Mouse (Mus musculus) stomach, embryonic 16.5 days (tissue): ENCODE measurements around the gene Gm13694. TPM values are rescaled to one million over a fixed set of nuclear protein-coding genes. Genes with fewer than 3 reads are reported as not detected.
A peak's percentile ranks its signal among the peaks of the same experiment; 100 is the strongest.
"Not testable (repeated sequence)": the region's sequence is repeated elsewhere in the genome, so short reads cannot be mapped to it uniquely, and the experiment has no call there.

Experiments
- ATAC-seq: fragments of 200-750 bp; cut with Nextera tagmentation; 2 replicates; pipeline ENCODE4 v1.8.0; 2017; ENCODE audit warnings: moderate number of reproducible peaks, moderate TSS enrichment; ENCODE audit not compliant: insufficient read depth, low FRiP score
- H3K27ac ChIP-seq: fragments of 300-500 bp; sonication (generic); 2 replicates; pipeline ENCODE4 v1.5.1; 2014; ENCODE audit warnings: low read length
- H3K27me3 ChIP-seq: fragments of 300-500 bp; sonication (generic); 2 replicates; pipeline ENCODE4 v1.6.1; 2014; ENCODE audit warnings: low read length, control low read depth, mixed read lengths; ENCODE audit not compliant: control insufficient read depth, insufficient read depth
- H3K36me3 ChIP-seq: fragments of 300-500 bp; sonication (generic); 2 replicates; pipeline ENCODE4 v1.6.1; 2014; ENCODE audit warnings: low read length; ENCODE audit not compliant: control insufficient read depth, insufficient read depth
- H3K4me1 ChIP-seq: fragments of 300-500 bp; sonication (generic); 2 replicates; pipeline ENCODE4 v1.6.1; 2014; ENCODE audit warnings: low read length, control low read depth, mixed read lengths; ENCODE audit not compliant: control insufficient read depth, insufficient read depth
- H3K4me2 ChIP-seq: fragments of 300-500 bp; sonication (generic); 2 replicates; pipeline ENCODE4 v1.6.1; 2014; ENCODE audit warnings: low read depth, low read length, mixed read lengths
- H3K4me3 ChIP-seq: fragments of 300-500 bp; sonication (generic); replicated peaks from 2 replicates; pipeline ENCODE4 v1.5.1; 2014; ENCODE audit warnings: mild to moderate bottlenecking, low read length
- H3K9ac ChIP-seq: fragments of 300-500 bp; sonication (generic); 2 replicates; pipeline ENCODE4 v1.6.1; 2014; ENCODE audit warnings: low read length
- H3K9me3 ChIP-seq: fragments of 300-500 bp; sonication (generic); replicated peaks from 2 replicates; pipeline ENCODE4 v1.6.1; 2016; ENCODE audit warnings: low read length, control low read depth; ENCODE audit not compliant: control insufficient read depth
- WGBS: fragments of 180-500 bp; shearing (Covaris S2); extraction: QIAGEN DNeasy Blood & Tissue Kit; methylation state at CpG from one replicate; pipeline ENCODE4 v1.1.7; 2014; 5-methylcytosine and 5-hydroxymethylcytosine counted together
- polyA plus RNA-seq: library from polyadenylated mRNA; unstranded; fragments of >200 nt; fragmentation: Nextera tagmentation; extraction: Ambion mirVana; gene quantifications from 2 replicates; pipeline ENCODE4 v1.2.1, GENCODE M21; 2015

Gm13694 gene
- polyA plus RNA-seq, 1 experiment from 2014 or later: not detected

DNA sequence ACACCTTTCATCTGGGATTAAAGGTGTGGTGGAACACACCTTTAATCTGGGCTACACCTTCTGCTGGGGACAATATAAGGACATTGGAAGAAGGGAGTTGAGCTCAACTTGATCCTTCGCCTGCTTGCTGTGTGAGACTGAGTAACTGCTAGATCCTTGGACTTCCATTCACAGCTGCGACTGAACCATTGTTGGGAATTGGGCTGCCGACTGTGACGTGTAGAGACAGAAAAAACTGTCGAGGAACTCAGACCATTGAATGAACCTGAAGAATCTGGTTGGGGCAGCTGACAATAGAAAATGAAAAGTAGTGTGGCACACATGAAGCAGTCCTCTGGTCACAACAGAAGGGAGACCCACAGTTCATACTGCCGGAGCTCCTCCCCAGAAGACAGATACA is 5.7 kb downstream of the Gm13694 start, which contains the start of gene Gm13697:
Gm13697 (plus strand) TSS at position 301 of the 400 bp plus-strand sequence.
- not testable (repeated sequence) for H3K9ac ChIP-seq, H3K4me1 ChIP-seq, H3K4me2 ChIP-seq, ATAC-seq, H3K36me3 ChIP-seq, H3K9me3 ChIP-seq, H3K27ac ChIP-seq, H3K27me3 ChIP-seq, H3K4me3 ChIP-seq
- WGBS: no CpG with 5 or more reads among the region's 6 CpGs

DNA sequence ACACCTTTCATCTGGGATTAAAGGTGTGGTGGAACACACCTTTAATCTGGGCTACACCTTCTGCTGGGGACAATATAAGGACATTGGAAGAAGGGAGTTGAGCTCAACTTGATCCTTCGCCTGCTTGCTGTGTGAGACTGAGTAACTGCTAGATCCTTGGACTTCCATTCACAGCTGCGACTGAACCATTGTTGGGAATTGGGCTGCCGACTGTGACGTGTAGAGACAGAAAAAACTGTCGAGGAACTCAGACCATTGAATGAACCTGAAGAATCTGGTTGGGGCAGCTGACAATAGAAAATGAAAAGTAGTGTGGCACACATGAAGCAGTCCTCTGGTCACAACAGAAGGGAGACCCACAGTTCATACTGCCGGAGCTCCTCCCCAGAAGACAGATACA is 11.5 kb downstream of the Gm13694 start, which contains the start of gene Gm13691:
Gm13691 (plus strand) TSS at position 301 of the 400 bp plus-strand sequence.
- H3K27me3 ChIP-seq, H3K4me1 ChIP-seq, H3K4me3 ChIP-seq, H3K9me3 ChIP-seq, H3K9ac ChIP-seq, H3K27ac ChIP-seq, H3K36me3 ChIP-seq, H3K4me2 ChIP-seq, ATAC-seq: not testable (repeated sequence)
- WGBS: no CpG with 5 or more reads among the region's 6 CpGs

DNA sequence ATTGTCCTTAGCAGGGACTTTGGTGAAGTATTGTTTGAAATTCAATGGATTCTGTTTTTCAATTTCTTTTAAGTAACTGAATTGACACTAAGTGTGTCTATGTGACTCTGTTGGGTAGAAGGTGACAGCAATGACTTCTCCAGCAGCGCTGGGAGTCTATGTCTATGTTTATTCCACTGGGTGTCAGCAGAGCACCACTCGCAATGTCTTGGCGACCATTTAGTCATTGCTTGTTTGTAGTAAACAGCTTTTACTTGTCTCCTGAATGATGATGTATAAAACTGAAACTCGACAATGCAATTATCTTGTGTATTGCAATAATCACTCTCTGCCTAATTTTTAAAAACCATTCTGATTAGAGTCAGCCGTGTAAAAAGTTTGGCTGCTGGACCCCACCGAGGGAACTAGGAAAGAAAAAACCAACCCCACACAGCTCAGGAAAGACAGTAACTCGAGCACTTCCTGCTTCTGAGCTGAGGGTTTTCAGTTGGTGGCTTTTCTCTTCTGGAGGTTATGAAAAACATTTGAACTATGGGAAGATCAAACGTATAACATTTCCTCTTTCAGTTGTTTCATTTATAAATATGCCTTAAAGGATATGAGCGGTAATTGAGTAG is 15.0 kb downstream of the Gm13694 start:
- not testable (repeated sequence) for ATAC-seq, H3K9ac ChIP-seq, H3K9me3 ChIP-seq, H3K27ac ChIP-seq, H3K27me3 ChIP-seq, H3K4me1 ChIP-seq, H3K36me3 ChIP-seq, H3K4me3 ChIP-seq
- WGBS: 34% methylated on average over 7 of the region's 9 CpGs
- peak overlapping the region; percentile 29; the same call in 1 of the 2 replicates for H3K4me2 ChIP-seq

DNA sequence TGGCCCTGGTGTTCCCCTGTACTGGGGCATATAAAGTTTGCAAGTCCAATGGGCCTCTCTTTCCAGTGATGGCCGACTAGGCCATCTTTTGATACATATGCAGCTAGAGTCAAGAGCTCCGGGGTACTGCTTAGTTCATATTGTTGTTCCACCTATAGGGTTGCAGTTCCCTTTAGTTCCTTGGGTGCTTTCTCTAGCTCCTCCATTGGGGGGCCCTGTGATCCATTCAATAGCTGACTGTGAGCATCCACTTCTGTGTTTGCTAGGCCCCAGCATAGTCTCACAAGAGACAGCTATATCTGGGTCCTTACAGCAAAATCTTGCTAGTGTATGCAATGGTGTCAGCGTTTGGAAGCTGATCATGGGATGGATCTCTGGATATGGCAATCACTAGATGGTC is 15.8 kb downstream of the Gm13694 start:
- ATAC-seq, H3K27ac ChIP-seq, H3K27me3 ChIP-seq, H3K4me3 ChIP-seq, H3K9ac ChIP-seq, H3K4me1 ChIP-seq, H3K9me3 ChIP-seq, H3K4me2 ChIP-seq, H3K36me3 ChIP-seq: not testable (repeated sequence)
- no CpG with 5 or more reads among the region's 3 CpGs for WGBS

DNA sequence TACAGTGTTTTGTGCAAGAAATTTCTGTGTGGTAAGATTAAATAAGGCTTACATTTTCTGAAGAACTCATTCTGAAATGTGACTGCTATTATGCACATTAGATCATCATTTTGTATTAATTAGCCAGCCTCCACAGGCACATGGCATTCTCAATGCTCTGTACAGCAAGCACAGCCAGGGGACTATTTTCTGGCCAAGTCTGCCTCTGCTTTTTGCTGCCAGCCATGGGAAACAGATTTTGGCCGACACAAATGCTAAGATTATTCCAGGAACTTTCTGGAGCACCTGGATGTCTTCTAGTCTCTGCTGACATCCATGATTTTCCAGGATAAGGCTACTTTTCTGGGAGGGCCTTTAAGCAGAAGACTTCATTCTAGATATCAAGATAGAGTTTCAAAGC is 30.2 kb downstream of the Gm13694 start:
- Histone ChIP-seq H3K27me3 (no peaks in the 10 kb centered on the region), H3K9ac (no peak overlapping the region), H3K4me2 (no peak overlapping the region), H3K4me1 (no peaks in the 10 kb centered on the region), H3K36me3 (no peaks in the 10 kb centered on the region), H3K27ac (no peak overlapping the region), H3K4me3 (no peak overlapping the region), H3K9me3 (no peaks in the 10 kb centered on the region)
- WGBS: 33% methylated on average over 1 of the region's 1 CpGs
- no peak for ATAC-seq

DNA sequence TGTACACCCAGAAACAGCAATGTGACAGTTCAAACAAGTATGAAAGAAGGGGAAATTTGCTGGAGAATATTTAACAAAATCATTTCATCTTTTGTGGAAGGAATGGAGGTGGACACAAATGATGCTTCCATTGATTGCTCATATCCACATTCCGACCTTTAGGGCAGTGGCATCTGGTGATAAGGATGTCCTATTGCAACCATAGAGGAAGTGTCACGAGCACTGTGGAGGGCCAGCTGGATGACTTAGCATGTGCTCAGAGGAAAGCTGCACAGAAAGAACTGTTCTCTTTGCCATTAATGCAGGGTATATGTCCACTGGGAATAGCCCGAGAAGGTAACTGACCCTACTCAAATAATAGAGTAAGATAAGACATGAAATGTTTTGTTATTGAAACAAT is 31.1 kb downstream of the Gm13694 start:
- Histone ChIP-seq H3K4me3 (no peak overlapping the region), H3K4me1 (no peaks in the 10 kb centered on the region), H3K9ac (no peak overlapping the region), H3K9me3 (no peaks in the 10 kb centered on the region), H3K27ac (no peak overlapping the region), H3K27me3 (no peaks in the 10 kb centered on the region), H3K36me3 (no peaks in the 10 kb centered on the region), H3K4me2 (no peak overlapping the region)
- ATAC-seq: no peak
- 57% methylated on average over 3 of the region's 3 CpGs for WGBS

DNA sequence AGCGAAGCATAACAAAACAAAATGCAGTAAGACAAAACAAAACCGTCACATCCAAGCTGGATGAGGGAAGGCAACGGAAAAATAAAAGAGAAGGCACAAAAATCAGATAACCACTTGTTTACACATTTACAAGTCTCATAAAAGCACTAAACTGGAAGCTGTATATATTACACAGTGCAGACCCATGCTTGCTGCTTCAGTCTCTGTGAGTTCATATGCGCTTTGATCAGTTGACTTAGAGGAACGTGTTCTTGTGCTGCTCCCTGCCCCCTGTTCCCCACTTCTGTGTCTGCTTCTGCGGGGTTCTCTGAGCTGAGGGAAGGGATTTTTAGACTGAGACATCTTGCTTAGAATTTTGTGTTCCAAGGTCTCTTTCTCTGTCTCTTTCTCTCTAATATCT is 35.8 kb downstream of the Gm13694 start:
- Histone ChIP-seq H3K27me3 (no peaks in the 10 kb centered on the region), H3K36me3 (no peaks in the 10 kb centered on the region), H3K27ac (no peak overlapping the region), H3K9me3 (no peaks in the 10 kb centered on the region), H3K9ac (no peak overlapping the region), H3K4me2 (no peak overlapping the region), H3K4me3 (no peak overlapping the region), H3K4me1 (no peaks in the 10 kb centered on the region)
- ATAC-seq: no peak
- 52% methylated on average over 6 of the region's 6 CpGs for WGBS

DNA sequence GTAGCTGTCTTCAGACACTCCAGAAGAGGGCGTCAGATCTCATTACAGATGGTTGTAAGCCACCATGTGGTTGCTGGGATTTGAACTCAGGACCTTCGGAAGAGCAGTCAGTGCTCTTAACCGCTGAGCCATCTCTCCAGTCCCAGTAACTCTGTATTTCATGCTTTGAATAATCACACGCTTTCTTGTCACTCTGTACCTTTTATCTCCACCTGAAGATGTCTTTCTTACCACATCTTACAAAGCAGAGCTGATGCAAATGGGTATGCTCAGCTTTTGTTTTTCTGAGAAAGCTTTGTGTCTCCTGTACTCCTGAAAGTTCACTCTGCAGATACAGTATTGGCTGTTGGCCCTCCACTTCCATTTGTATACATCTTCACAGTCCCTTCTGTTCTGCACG is 37.6 kb downstream of the Gm13694 start:
- not testable (repeated sequence) for H3K27ac ChIP-seq, H3K4me1 ChIP-seq, H3K4me3 ChIP-seq, H3K9ac ChIP-seq, ATAC-seq, H3K9me3 ChIP-seq, H3K36me3 ChIP-seq, H3K27me3 ChIP-seq, H3K4me2 ChIP-seq
- WGBS: 84% methylated on average over 5 of the region's 5 CpGs

DNA sequence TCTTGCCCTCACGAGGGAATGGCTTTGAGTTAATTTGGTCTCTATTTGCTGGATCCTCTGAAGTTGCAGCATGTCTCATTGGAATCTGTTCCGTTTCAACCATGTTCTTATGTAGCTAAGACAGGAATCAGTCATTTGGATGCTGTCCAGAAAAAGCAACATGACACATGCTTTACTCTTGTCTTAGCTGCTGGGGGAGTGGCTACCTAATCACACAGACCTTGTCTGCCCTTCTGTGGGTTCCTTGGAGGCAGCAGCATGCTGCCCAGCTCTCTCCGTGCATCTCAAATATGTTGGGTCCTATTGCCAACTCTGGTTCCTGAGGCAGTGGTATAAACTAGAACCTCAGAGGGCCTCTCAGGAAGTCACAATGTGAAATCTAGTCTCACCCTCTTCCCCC is 39.6 kb downstream of the Gm13694 start:
- Histone ChIP-seq H3K4me2 (no peak overlapping the region), H3K4me1 (no peaks in the 10 kb centered on the region), H3K27ac (no peak overlapping the region), H3K9me3 (no peaks in the 10 kb centered on the region), H3K9ac (no peak overlapping the region), H3K36me3 (no peaks in the 10 kb centered on the region), H3K27me3 (no peaks in the 10 kb centered on the region), H3K4me3 (no peak overlapping the region)
- no peak for ATAC-seq
- 45% methylated on average over 3 of the region's 3 CpGs for WGBS
